Mouse (Mus musculus) forebrain, embryonic 16.5 days (tissue): ENCODE measurements at regions not wholly inside any gene's neighbourhood (a gene's known extent, or its start where the extent isn't known, plus 50 kb on each side); places are given as distances from the start of the nearest gene placed in this dataset.

Source experiments
- ATAC-seq: fragments of 200-750 bp; cut with Nextera tagmentation; 2 replicates; pipeline ENCODE4 v1.8.0; 2017; ENCODE audit warnings: mild to moderate bottlenecking, moderate library complexity
- H3K27ac ChIP-seq: fragments of 300-500 bp; sonication (generic); 2 replicates; pipeline ENCODE4 v1.5.1; 2014; ENCODE audit warnings: low read length, control low read depth
- H3K27me3 ChIP-seq: fragments of 300-500 bp; sonication (generic); replicated peaks from 2 replicates; pipeline ENCODE4 v1.6.1; 2014; ENCODE audit warnings: low read length; ENCODE audit not compliant: control insufficient read depth, insufficient read depth
- H3K36me3 ChIP-seq: fragments of 300-500 bp; sonication (generic); 2 replicates; pipeline ENCODE4 v1.6.1; 2014; ENCODE audit not compliant: control insufficient read depth, insufficient read depth
- H3K4me1 ChIP-seq: fragments of 300-500 bp; sonication (generic); replicated peaks from 2 replicates; pipeline ENCODE4 v1.6.1; 2014; ENCODE audit warnings: low read length; ENCODE audit not compliant: control insufficient read depth, insufficient read depth
- H3K4me2 ChIP-seq: fragments of 300-500 bp; sonication (generic); 2 replicates; pipeline ENCODE4 v1.6.1; 2014; ENCODE audit warnings: mild to moderate bottlenecking, low read length, control low read depth
- H3K4me3 ChIP-seq: fragments of 300-500 bp; sonication (generic); replicated peaks from 2 replicates; pipeline ENCODE4 v1.5.1; 2014; ENCODE audit warnings: mild to moderate bottlenecking, low read length, control low read depth
- H3K9ac ChIP-seq: fragments of 300-500 bp; sonication (generic); replicated peaks from 2 replicates; pipeline ENCODE4 v1.6.1; 2014; ENCODE audit warnings: low read depth, low read length, control low read depth
- H3K9me3 ChIP-seq: fragments of 300-500 bp; sonication (generic); 2 replicates; pipeline ENCODE4 v1.6.1; 2016; ENCODE audit warnings: low read length; ENCODE audit not compliant: control insufficient read depth
- WGBS: fragments of 180-500 bp; shearing (Covaris S2); extraction: QIAGEN DNeasy Blood & Tissue Kit; methylation state at CpG from one replicate; pipeline ENCODE4 v1.1.7; 2014; 5-methylcytosine and 5-hydroxymethylcytosine counted together

GRCm38 (mm10) chr17:9484098-9484497, 62.2 kb downstream of the Gm17728 start:
- Histone ChIP-seq H3K27me3 (no peaks in the 10 kb centered on the region), H3K9ac (no peak overlapping the region), H3K9me3 (no peaks in the 10 kb centered on the region), H3K36me3 (no peaks in the 10 kb centered on the region), H3K4me2 (no peak overlapping the region), H3K4me1 (no peaks in the 10 kb centered on the region), H3K4me3 (no peak overlapping the region), H3K27ac (no peak overlapping the region)
- WGBS: 67% methylated on average over 7 of the region's 7 CpGs
- no peak for ATAC-seq

DNA sequence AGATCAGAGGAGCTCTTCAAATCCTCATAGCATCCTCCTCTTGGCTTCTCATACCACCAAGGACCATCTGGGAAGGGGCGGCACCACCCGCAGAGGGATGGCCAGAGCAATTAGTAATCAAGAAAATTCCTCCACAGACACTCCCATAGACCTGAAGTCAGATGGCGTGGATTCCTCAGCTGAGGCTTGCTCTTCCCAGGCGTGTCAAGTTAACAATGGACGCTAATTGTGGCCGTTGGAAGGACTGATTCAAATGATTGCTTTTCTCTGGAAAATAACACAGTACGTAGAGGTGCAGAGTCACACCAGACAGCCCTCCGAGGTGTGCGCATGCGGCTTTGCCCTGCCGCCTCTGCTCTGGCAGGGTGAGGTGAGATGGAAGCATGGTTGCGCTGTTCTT, 62.7 kb downstream of the Gm17728 start:
- no peak for ATAC-seq
- no peaks in the 10 kb centered on the region for H3K4me1 ChIP-seq
- no peak overlapping the region for H3K27ac ChIP-seq
- no peaks in the 10 kb centered on the region for H3K27me3 ChIP-seq
- H3K36me3 ChIP-seq: no peaks in the 10 kb centered on the region
- 67% methylated on average over 12 of the region's 12 CpGs for WGBS
- H3K9me3 ChIP-seq: no peaks in the 10 kb centered on the region
- no peak overlapping the region for H3K4me2 ChIP-seq
- H3K9ac ChIP-seq: no peak overlapping the region
- H3K4me3 ChIP-seq: no peak overlapping the region

DNA sequence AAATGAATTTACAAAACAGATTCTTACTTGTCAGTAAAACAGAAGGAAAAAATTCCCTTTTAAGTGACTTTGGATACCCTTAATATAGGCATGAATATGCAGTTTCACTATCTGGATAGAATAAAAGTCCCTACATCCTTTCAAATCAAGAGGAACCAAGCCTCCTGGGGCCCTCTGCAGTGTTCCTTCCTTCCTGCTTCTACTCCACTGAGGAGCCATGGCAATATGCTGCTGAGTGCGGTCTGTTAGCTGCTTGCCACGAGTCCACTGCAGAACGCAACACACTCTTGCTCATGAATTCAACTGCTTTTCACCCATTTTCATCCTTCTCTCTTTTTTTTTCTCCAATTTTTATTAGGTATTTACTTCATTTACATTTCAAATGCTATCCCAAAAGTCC, 107.5 kb downstream of the Gm17728 start:
- H3K27ac ChIP-seq: no peak overlapping the region
- ATAC-seq: no peak

GRCm38 (mm10) chr17:9536090-9536489, 114.2 kb downstream of the Gm17728 start:
- H3K4me2 ChIP-seq: no peak overlapping the region
- peak; percentile 78 for ATAC-seq
- H3K4me3 ChIP-seq: no peak overlapping the region
- H3K36me3 ChIP-seq: no peaks in the 10 kb centered on the region
- H3K27ac ChIP-seq: peak overlapping the region; percentile 7
- no peak overlapping the region for H3K9ac ChIP-seq
- no peaks in the 10 kb centered on the region for H3K27me3 ChIP-seq
- peaks cover 15% of the 10 kb centered on the region for H3K4me1 ChIP-seq
- no peaks in the 10 kb centered on the region for H3K9me3 ChIP-seq
- 13% methylated on average over 4 of the region's 4 CpGs for WGBS

More for the DNA sequence above, 107.5 kb downstream of the Gm17728 start:
- Histone ChIP-seq H3K36me3 (no peaks in the 10 kb centered on the region), H3K27me3 (no peaks in the 10 kb centered on the region), H3K9ac (no peak overlapping the region), H3K9me3 (no peaks in the 10 kb centered on the region), H3K4me1 (no peaks in the 10 kb centered on the region), H3K4me3 (no peak overlapping the region), H3K4me2 (no peak overlapping the region)
- 81% methylated on average over 3 of the region's 3 CpGs for WGBS

GRCm38 (mm10) chr17:9538371-9538770, 116.5 kb downstream of the Gm17728 start:
- Histone ChIP-seq H3K4me1 (peaks cover 20% of the 10 kb centered on the region), H3K9ac (no peak overlapping the region), H3K27me3 (no peaks in the 10 kb centered on the region), H3K4me3 (no peak overlapping the region), H3K27ac (no peak overlapping the region), H3K4me2 (no peak overlapping the region), H3K9me3 (peaks cover 3% of the 10 kb centered on the region; the same call in 1 of the 2 replicates), H3K36me3 (no peaks in the 10 kb centered on the region)
- ATAC-seq: no peak

GRCm38 (mm10) chr17:9540156-9540555, 118.3 kb downstream of the Gm17728 start:
- no peak overlapping the region for H3K9ac ChIP-seq
- H3K4me1 ChIP-seq: peaks cover 20% of the 10 kb centered on the region
- 79% methylated on average over 1 of the region's 1 CpGs for WGBS

DNA sequence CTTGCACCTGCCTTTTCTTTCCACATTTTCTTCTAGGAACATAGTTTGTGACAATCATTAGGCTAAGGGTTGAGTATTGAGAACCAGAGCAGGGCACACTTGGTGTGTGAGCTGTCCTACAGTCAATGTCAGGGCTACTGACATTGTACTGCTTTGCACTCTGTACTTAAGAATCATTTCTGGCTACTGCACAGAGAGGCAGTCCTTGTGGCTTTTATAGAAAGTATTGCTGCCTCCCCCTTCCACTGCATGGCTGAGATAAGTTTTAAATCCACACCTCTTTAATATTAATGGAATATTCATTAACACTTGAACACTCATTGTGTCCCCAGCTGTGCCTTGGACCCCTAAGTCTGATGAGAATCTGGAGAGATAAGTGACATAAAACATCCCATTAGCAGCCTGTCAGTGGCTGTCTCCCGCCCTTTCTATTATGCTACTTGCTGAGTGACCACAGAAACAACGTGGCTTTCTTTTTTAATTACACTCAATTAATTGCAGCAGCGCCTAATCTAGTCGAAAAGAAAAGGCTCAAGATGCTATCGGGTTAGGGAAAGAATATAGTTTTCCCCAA, 121.5 kb downstream of the Gm17728 start:
- Histone ChIP-seq H3K27me3 (no peaks in the 10 kb centered on the region), H3K27ac (peak overlapping the region; percentile 51), H3K4me3 (no peak overlapping the region), H3K4me2 (no peak overlapping the region), H3K9me3 (peaks cover 3% of the 10 kb centered on the region; the same call in 1 of the 2 replicates), H3K36me3 (no peaks in the 10 kb centered on the region), H3K9ac (no peak overlapping the region), H3K4me1 (peaks cover 7% of the 10 kb centered on the region)
- 6% methylated on average over 5 of the region's 5 CpGs for WGBS
- ATAC-seq: peak; percentile 94

More at GRCm38 (mm10) chr17:9540156-9540555, 118.3 kb downstream of the Gm17728 start:
- ATAC-seq: no peak
- Histone ChIP-seq H3K4me3 (no peak overlapping the region), H3K27ac (no peak overlapping the region), H3K9me3 (peaks cover 3% of the 10 kb centered on the region; the same call in 1 of the 2 replicates), H3K27me3 (no peaks in the 10 kb centered on the region), H3K4me2 (no peak overlapping the region), H3K36me3 (no peaks in the 10 kb centered on the region)

DNA sequence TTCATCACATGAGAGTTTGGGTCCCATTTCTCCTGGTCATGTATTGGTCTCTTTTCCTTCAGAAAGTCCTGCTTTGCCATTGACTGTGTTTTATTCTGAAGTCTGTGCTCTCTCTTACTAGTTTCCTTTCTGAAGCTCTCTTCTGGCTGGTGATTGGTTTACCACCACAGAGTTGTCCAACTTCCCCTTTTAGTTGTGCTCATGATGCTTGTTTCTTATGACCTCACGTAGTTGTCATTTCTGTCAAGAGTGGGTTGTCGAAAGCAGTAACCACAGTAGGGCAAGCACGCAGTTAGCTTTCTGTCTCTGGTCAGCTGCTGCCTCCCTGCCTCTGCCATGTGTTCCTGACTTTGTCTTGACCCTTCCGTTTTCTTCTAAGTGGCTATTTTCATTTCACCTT, 112.0 kb downstream of the Pabpc6 start:
- H3K9me3 ChIP-seq: no peaks in the 10 kb centered on the region
- no peak for ATAC-seq
- WGBS: 95% methylated on average over 4 of the region's 4 CpGs
- no peaks in the 10 kb centered on the region for H3K36me3 ChIP-seq
- H3K4me3 ChIP-seq: no peak overlapping the region
- H3K4me2 ChIP-seq: no peak overlapping the region
- no peak overlapping the region for H3K27ac ChIP-seq
- H3K9ac ChIP-seq: no peak overlapping the region
- H3K4me1 ChIP-seq: no peaks in the 10 kb centered on the region
- no peaks in the 10 kb centered on the region for H3K27me3 ChIP-seq

DNA sequence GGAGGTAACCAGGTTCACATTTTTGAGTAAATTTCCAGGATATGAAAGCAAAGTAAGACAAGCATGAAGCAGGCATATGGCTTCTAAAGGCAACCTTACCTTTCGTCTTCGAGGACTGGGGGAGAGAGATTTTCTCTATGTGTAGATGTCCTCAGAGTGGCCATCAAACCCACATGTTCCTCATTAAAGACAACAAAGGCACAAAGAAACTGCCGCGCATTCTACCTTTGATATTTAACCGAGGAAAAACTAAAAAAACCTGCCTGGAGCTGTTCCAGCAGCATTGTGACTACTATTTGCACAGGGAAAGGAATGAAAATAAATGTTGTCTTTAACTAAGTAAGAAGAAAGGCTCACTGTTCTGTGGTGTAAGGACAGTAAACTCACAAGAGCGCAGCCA, 102.7 kb downstream of the Pabpc6 start:
- H3K4me3 ChIP-seq: no peak overlapping the region
- no peak for ATAC-seq
- WGBS: 38% methylated on average over 6 of the region's 6 CpGs
- no peak overlapping the region for H3K9ac ChIP-seq
- H3K4me1 ChIP-seq: no peaks in the 10 kb centered on the region
- H3K9me3 ChIP-seq: no peaks in the 10 kb centered on the region
- H3K27me3 ChIP-seq: no peaks in the 10 kb centered on the region
- H3K27ac ChIP-seq: no peak overlapping the region
- no peak overlapping the region for H3K4me2 ChIP-seq
- H3K36me3 ChIP-seq: no peaks in the 10 kb centered on the region
